Mouse (Mus musculus) ovary, adult 18-20 months (tissue): Measurements from ENCODE around the gene Vmn1r211.
"Not testable (repeated sequence)": the region's sequence is repeated elsewhere in the genome, so short reads cannot be mapped to it uniquely, and the experiment has no call there.

Experiments
- DNase-seq: peaks from one replicate; pipeline ENCODE4 v3.0.0; 2022; ENCODE audit warnings: low spot score, mixed read lengths

Vmn1r211 gene

GRCm38 (mm10) chr13:22857461-22857860 is at the start of gene Vmn1r211:
Gene Vmn1r211, minus strand, starts transcription at chr13:22857561.
- DNase-seq = no peak

GRCm38 (mm10) chr13:22884105-22884504 is 26.7 kb upstream of the Vmn1r211 start, which contains the start of gene Vmn1r212:
Gene Vmn1r212, minus strand, starts transcription at chr13:22884205.
- DNase-seq = no peak

GRCm38 (mm10) chr13:22879257-22879656 is 21.9 kb upstream of the Vmn1r211 start:
- DNase-seq = no peak

GRCm38 (mm10) chr13:22854760-22855159 is 2.6 kb downstream of the Vmn1r211 start:
- no peak for DNase-seq

- no peak for DNase-seq
These were observed 10.6 kb downstream of the Vmn1r211 start for GRCm38 (mm10) chr13:22846798-22847197.

- not testable (repeated sequence) for DNase-seq
These were observed 13.1 kb downstream of the Vmn1r211 start for GRCm38 (mm10) chr13:22844304-22844703.

GRCm38 (mm10) chr13:22831248-22831647 is 26.1 kb downstream of the Vmn1r211 start, which contains the start of gene Vmn1r210:
Gene Vmn1r210, minus strand, starts transcription at chr13:22831348.
- DNase-seq = no peak

- DNase-seq = not testable (repeated sequence)
These were observed 28.0 kb downstream of the Vmn1r211 start for GRCm38 (mm10) chr13:22829395-22829794.

- DNase-seq = not testable (repeated sequence)
These were observed 35.8 kb downstream of the Vmn1r211 start for GRCm38 (mm10) chr13:22821601-22822000.

- not testable (repeated sequence) for DNase-seq
These were observed 47.8 kb downstream of the Vmn1r211 start, which contains the start of gene Vmn1r209 for GRCm38 (mm10) chr13:22809582-22809981. Gene Vmn1r209, minus strand, starts transcription at chr13:22809682.
